Mouse (Mus musculus) splenic B cell, adult 2 months (primary cell): ENCODE results near the gene Gm43064.
"Not testable (repeated sequence)": the region's sequence is repeated elsewhere in the genome, so short reads cannot be mapped to it uniquely, and the experiment has no call there.

Experiments
- DNase-seq: peaks from one replicate; pipeline ENCODE4 v3.0.0-alpha.2; 2011; ENCODE audit warnings: low read depth, low spot score
- H3K27me3 ChIP-seq: 2 replicates; pipeline ENCODE4 v1.6.1; 2012; ENCODE audit warnings: mild to moderate bottlenecking, low read length, moderate library complexity, mixed read lengths; ENCODE audit not compliant: control insufficient read depth, poor library complexity, insufficient read depth, severe bottlenecking
- H3K36me3 ChIP-seq: 2 replicates; pipeline ENCODE4 v1.6.1; 2012; ENCODE audit warnings: mild to moderate bottlenecking, low read length, moderate library complexity, mixed read lengths; ENCODE audit not compliant: control insufficient read depth, poor library complexity, insufficient read depth, severe bottlenecking

Gm43064 gene

DNA sequence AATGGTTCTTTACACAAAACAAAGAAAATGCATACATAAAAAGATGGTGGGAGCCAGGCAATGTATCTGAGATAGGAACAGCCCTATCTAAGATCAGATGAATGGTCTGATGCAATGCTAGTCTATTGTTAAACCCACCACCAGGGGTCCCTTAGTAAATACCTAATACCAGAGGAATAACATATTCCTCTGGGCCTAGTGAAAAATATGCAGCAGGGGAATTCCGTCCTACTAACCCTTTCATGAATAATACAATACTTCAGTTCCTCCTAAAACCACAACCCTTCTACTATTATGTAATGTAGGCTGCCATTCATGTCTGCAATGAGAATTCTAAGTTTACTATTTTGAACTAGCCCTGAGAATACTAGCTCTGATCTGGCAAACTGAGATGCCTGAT, 21.3 kb downstream of the Gm43064 start:
- H3K36me3 ChIP-seq, H3K27me3 ChIP-seq: not testable (repeated sequence)
- DNase-seq: peak; percentile 44

DNA sequence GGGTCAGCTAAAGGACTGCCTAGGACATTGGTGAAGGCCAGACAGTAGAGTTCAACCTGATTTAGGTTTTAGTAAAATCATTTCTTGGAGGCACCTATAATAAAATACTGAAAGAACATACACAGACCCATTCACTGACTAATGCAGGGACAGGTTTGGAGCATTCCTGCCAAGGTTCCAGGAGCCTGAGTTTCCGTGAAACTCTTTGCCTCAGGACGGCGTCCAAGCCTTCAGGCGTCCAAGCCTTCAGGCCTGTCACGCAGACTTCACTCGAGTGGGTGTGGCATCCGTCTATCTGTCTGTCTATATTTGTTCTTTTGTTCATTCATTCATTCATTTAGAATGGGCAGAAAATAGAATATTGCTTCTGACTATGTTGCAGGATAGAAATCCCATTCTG, 21.8 kb downstream of the Gm43064 start:
- no peak for DNase-seq
- no peaks in the 10 kb centered on the region for H3K27me3 ChIP-seq
- H3K36me3 ChIP-seq: no peaks in the 10 kb centered on the region

DNA sequence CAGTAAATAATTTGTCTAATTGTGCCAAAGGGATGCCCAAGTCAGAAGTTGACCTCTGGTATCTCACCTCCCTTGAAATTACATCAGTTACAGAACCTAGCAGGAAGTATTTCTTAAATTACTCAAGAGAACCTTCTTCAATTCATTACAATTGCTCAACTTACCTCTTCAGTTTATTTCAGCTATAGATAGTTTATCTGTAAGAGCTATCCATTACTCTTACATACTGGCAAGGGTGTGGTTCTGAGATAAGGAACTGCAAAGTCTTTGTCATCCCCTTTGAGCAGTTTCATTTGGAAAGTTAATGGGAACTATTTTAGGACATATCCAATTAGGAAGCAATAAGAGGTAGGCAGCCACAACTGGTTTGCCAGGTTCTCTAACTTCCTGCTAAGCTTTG, 23.1 kb downstream of the Gm43064 start, which contains the start of gene Bcl2l15:
Bcl2l15 (plus strand) TSS at position 176 of the 400 bp plus-strand sequence.
- Histone ChIP-seq H3K27me3 (no peaks in the 10 kb centered on the region), H3K36me3 (no peaks in the 10 kb centered on the region)

DNA sequence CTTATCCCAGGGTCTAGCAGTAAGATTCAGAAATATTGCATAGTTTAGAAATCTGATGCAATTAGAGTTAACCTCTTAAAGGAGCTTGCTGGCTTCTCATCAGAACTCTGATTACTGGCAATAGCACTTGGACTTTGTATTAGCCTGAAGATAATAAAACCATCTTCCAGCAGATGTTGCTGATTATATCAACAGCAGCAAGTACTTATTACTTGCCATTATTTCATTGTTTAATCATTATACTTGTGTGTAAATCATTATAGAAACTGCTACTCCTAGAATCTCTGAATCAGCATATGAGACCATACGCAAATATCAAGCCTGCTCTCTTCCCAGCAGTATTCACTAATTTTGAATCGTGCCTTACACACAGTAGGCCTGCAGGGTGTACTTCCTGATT, 24.6 kb downstream of the Gm43064 start:
- no peak for DNase-seq
- Histone ChIP-seq H3K36me3 (no peaks in the 10 kb centered on the region), H3K27me3 (no peaks in the 10 kb centered on the region)

More for the DNA sequence above, 23.1 kb downstream of the Gm43064 start, which contains the start of gene Bcl2l15:
- no peak for DNase-seq

DNA sequence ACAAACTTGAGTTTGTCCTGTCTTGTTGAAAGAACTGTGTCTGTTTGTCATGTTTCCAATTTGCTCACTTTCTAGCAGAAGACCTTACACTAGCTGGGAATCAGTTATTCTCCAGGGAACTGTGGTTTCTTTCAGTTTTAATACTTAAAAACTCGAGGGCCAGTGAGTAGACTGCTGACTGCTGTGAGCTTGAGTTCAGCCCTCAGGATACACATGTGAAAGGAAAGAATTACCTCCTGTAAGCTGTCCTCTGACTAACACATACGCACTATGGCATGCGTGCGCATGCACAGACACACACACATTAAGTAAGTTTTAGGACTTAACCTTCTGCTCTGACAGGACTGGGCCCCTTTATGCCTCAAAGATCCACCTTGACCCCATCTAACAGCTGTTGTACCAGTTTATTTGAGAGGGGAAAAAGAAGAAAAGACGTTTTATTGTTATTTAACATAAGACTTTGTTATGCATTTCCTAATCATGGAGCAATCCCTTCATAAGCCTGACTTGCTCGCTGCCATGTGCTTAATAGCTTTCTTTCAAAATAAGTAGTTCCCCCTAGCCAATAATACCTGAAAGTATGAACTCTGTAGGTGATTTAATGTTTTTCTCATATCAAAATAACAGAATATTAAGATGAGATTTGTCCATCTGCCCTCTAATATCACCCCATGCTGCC, 26.0 kb downstream of the Gm43064 start:
- Histone ChIP-seq H3K36me3 (no peaks in the 10 kb centered on the region), H3K27me3 (no peaks in the 10 kb centered on the region)
- no peak for DNase-seq

DNA sequence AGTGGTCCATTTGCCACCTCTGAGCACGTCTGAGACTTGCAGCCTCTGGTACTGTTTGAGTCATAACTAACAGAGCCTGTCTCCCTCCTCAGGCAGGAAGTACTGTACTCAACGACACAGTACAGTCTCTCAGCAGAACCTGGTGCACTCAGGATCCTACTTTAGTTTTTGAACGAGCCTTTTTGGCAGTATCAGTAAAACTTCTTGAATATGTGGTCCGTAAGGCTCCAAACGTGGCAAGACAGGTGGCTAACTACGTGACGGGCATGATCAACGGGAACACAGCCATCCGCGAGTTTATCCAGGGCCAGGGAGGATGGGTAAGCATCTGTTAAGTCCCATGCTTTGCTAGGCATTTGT, 26.6 kb downstream of the Gm43064 start:
- peak; percentile 36 for DNase-seq
- no peaks in the 10 kb centered on the region for H3K27me3 ChIP-seq
- no peaks in the 10 kb centered on the region for H3K36me3 ChIP-seq

DNA sequence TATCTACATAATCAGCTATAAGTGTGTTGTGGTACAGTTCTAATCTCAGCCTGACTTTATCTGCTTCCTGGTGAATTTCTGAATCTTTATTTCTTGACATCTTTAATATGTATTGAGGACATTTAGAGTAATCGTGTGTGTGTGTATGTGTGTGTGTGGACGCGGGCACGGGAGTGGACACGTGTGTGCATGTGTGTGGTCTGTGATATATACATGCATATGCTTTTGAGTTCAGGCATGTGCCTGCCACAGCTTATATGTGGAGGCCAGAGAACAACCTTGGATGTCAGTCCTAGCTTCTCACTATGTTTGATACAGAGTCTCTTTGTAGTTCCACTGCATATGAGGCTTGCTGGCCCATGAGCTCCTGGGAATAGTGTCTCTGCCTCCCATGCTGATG, 27.1 kb downstream of the Gm43064 start:
- no peaks in the 10 kb centered on the region for H3K27me3 ChIP-seq
- no peak for DNase-seq
- no peaks in the 10 kb centered on the region for H3K36me3 ChIP-seq

DNA sequence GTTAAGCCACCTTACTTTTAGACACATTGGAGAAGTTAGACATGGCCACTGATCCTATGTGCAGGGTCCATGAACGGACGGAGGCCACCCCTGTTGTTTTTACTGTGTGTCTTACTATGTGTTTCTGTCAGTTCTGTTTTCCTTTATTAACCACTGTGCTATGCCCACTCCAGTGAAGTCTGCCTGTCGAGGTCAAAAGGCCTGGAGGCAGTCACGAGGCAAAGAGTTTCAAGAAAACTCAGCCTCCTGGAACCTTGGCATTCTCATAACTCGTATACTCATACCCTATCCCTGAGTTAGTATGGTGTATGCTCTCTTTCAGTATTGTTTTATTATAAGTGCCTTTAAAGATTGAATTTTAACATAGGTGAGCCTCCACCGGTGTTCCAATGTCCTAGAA, 30.3 kb downstream of the Gm43064 start:
- H3K27me3 ChIP-seq: no peaks in the 10 kb centered on the region
- H3K36me3 ChIP-seq: no peaks in the 10 kb centered on the region
- DNase-seq: no peak

DNA sequence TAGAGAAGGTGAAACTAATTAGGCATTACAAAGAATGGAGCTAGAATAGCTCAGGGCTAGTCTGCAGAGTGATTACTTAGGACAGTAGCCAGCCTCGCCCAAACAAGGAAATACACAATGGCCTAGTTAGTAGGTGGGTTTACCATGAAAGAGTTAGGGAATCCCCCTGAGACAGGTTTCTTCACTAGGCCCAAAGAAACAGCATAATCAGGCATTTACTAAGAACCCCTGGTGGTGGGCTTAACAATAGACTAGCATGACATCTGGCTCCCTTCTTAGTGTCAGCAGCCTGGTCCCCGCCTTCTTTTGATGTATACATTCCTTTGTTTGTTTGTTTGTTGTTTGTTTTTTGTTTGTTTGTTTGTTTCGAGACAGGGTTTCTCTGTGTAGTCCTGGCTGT, 30.8 kb downstream of the Gm43064 start:
- not testable (repeated sequence) for H3K36me3 ChIP-seq, H3K27me3 ChIP-seq, DNase-seq

DNA sequence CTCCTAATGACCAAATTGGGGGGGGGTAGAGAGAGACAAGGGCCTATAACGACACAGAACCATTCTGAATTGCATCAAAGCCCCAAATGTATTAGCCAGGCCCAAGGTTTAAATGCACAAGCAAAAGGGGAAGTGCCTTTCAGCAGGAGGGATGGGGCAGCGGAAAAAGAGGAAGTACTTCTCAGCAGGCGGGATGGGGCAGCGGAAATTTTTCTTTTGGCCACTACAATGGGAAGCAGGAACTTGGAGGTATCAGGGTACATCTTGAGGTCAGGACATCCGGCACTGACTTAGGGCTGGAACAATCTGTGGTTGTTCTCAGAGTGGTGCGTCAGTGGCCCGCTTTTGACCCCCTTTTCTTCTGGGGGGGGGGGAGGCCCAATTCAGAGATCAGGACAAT, 31.6 kb downstream of the Gm43064 start:
- peak; percentile 35 for DNase-seq
- H3K27me3 ChIP-seq, H3K36me3 ChIP-seq: not testable (repeated sequence)

DNA sequence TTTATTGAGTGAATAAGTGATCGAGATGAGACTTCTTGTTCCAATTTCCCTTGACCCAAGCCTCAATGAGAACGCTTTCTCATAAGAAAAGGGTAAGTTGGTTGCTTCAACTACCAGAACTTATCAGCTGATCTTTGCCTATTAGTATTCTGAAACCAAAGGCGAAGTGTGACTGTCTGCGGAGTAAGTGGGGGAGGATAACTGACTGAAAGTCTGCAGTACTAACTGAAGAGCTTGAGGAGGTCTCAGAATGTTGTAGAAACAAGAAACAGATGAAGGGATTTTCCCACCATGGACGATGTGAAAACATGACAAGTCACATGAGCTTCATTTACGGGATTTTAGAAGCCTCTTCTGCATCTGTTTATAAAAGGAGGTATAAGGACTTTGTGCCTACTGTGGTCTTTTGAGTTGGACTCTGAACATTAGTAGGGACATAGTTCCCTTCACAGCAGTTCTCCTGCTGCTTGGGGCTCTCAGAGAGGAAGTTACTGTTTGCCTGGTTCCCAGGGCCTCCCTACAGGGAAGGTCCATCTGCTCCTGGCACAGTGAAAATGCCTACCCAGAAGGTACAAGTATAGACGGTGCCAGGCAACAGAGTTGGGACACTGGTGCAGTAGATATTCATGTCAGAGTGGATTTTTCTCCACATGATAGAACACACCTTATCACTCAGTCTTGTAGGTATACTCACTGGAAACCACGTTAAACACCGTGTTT, 41.4 kb downstream of the Gm43064 start:
- Histone ChIP-seq H3K27me3 (no peaks in the 10 kb centered on the region), H3K36me3 (no peaks in the 10 kb centered on the region)
- DNase-seq: peak; percentile 46

DNA sequence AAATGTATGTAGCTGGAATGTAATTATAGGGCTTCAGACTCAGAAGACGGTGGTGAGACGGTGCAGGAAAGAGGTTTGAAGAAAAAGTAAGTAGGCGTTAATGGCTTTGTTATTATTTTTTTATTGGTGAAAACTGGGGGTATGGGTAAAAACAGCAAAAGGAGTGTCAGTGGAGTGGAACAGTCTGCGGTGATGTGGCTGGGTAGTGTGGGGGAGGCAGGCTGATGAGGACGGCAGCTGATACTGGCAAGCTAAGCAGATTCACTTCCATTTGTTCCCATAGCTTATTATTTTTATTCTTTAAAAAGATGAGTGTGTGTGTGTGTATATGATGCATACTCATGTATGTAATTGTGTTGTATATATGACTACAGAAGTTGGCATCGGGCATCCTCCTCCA, 42.1 kb downstream of the Gm43064 start:
- Histone ChIP-seq H3K27me3 (no peaks in the 10 kb centered on the region), H3K36me3 (no peaks in the 10 kb centered on the region)
- DNase-seq: peak; percentile 14

DNA sequence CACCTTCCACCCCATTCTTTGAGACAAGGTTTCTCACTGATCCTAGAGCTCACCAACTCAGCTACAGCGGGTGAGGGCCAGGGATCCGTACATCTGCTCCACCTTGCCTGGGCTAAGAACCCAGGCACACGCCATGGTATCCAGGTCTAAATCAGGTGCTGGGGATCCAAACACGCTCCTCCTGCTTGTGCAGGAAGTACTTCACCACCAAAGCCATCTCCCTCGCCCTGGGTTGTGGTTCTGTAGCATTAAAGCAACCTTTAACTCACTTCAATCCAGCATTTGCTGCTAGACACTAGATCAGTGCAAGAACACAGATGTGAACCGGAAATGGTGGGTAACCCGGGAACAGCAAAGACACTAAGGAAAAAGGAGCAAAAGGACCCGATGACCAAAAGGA, 42.5 kb downstream of the Gm43064 start:
- no peak for DNase-seq
- no peaks in the 10 kb centered on the region for H3K36me3 ChIP-seq
- no peaks in the 10 kb centered on the region for H3K27me3 ChIP-seq

DNA sequence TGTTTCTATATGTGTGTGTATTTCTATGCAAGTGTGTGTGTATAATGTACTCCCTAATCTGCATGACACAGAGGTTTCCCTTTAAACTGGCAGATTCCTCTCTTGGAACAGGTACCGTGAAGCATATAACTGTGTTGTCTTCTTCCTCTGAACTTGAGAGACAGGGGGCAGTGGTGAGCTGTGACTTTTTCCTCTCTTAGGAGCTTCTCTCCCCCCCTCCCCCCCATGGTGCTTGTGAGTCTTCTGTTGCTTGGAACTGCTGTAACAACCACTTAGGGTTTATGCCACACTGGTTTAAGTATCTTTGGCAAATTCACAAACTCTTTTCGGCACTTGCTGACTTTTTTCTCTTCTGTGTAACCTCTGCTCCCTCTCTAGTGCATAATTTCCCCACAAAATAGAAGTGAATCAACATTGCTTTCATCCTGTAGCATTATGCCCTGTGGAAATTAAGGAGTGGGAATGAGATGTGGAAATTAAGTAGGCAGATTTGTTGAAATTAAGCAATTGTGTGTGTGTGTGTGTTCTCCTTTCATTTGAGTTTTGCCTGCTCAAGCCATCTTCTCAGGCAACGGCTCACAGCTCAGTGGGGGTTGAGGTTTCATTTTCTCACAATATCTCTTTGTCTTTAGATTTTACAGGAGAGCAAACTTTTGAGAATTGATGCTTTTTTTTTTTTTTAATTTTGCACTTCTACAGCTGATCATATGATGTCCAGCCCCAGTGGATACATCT, 43.4 kb downstream of the Gm43064 start:
- no peaks in the 10 kb centered on the region for H3K27me3 ChIP-seq
- DNase-seq: peak; percentile 93
- H3K36me3 ChIP-seq: no peaks in the 10 kb centered on the region

DNA sequence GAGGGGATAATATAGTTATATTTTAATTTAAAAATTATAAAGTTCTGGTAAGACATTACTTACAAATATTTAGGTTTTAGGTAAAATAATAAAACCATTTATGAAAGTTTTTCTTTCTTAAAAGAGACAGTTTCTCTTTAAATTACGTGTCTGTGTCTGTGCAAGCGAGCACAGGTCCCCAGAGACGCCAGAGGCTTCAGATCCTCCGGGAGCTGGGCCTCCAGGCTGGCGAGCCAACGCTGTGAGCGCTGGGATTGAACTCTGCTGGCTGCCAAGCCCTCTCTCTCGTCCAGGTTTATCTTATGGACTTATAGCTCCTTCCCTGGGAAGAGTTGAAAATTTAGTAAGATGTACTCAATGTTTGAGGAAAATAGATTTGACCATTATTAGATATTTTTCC, 44.4 kb downstream of the Gm43064 start:
- no peak for DNase-seq
- no peaks in the 10 kb centered on the region for H3K36me3 ChIP-seq
- no peaks in the 10 kb centered on the region for H3K27me3 ChIP-seq
